Mouse (Mus musculus): ENCODE results near the gene Slc9a6. TPM values are rescaled to one million over a fixed set of nuclear protein-coding genes. Genes with fewer than 3 reads are reported as not detected.

The Slc9a6 gene
- polyA plus RNA-seq, 1 experiment, result 4.2 TPM

- H3K4me1 ChIP-seq (ENCODE audit: control insufficient read depth, insufficient read depth, low read length), result no peaks in the 10 kb centered on the region
- H3K27me3 ChIP-seq (ENCODE audit: control insufficient read depth, insufficient read depth, low read length), result no peaks in the 10 kb centered on the region
- no peak overlapping the region for H3K27ac ChIP-seq (ENCODE audit: control insufficient read depth, insufficient read depth, low read depth, low read length)
- TF ChIP-seq CTCF (IDR thresholded peaks at IDR 0.05; ENCODE audit: control insufficient read depth, insufficient read depth, insufficient replicate concordance, low read depth, low read length) (no peak), POLR2A (IDR thresholded peaks at IDR 0.05; ENCODE audit: control insufficient read depth, low read depth, low read length) (no peak)
- no peaks in the 10 kb centered on the region for H3K36me3 ChIP-seq (ENCODE audit: control insufficient read depth, insufficient read depth, low read length)
- no peak overlapping the region for H3K4me3 ChIP-seq (ENCODE audit: control insufficient read depth, low read depth, low read length)
Measured at GRCm38 (mm10) chrX:56607032-56607710, 2.4 kb upstream of the Slc9a6 start.

- Histone ChIP-seq H3K4me1 (ENCODE audit: control insufficient read depth, insufficient read depth, low read length) (no peaks in the 10 kb centered on the region), H3K27ac (ENCODE audit: control insufficient read depth, insufficient read depth, low read depth, low read length) (no peak overlapping the region), H3K36me3 (ENCODE audit: control insufficient read depth, insufficient read depth, low read length) (no peaks in the 10 kb centered on the region), H3K4me3 (ENCODE audit: control insufficient read depth, low read depth, low read length) (peak overlapping the region; percentile 59), H3K27me3 (ENCODE audit: control insufficient read depth, insufficient read depth, low read length) (no peaks in the 10 kb centered on the region)
- no peak for TF ChIP-seq CTCF (IDR thresholded peaks at IDR 0.05; ENCODE audit: control insufficient read depth, insufficient read depth, insufficient replicate concordance, low read depth, low read length)
- no peak for TF ChIP-seq POLR2A (IDR thresholded peaks at IDR 0.05; ENCODE audit: control insufficient read depth, low read depth, low read length)
Measured at GRCm38 (mm10) chrX:56609285-56609622, 303 bp upstream of the Slc9a6 start.

DNA sequence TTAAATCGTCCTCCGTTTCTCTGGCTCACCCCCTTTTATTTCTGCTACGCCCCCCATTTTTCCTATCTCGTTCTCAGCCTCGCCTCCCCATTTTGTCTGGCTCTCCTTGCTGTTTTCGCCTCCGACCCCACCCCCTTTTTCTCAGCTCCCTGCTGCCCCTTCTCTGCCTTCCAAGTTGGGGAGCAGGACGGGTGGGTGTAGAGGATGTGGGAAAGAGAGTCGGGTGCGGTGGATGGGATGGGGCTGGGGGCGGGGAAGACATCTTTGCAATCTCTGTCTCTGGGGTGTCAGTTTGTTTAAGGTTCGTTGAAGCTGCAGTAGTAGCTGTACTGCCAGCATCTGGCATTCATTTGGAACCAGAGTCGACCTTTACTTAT is 749 bp downstream of the Slc9a6 start:
- Histone ChIP-seq H3K27ac (ENCODE audit: control insufficient read depth, insufficient read depth, low read depth, low read length) (no peak overlapping the region), H3K27me3 (ENCODE audit: control insufficient read depth, insufficient read depth, low read length) (no peaks in the 10 kb centered on the region), H3K4me3 (ENCODE audit: control insufficient read depth, low read depth, low read length) (peak overlapping the region; percentile 89), H3K36me3 (ENCODE audit: control insufficient read depth, insufficient read depth, low read length) (no peaks in the 10 kb centered on the region), H3K4me1 (ENCODE audit: control insufficient read depth, insufficient read depth, low read length) (no peaks in the 10 kb centered on the region)
- no peak for TF ChIP-seq POLR2A (IDR thresholded peaks at IDR 0.05; ENCODE audit: control insufficient read depth, low read depth, low read length)
- no peak for TF ChIP-seq CTCF (IDR thresholded peaks at IDR 0.05; ENCODE audit: control insufficient read depth, insufficient read depth, insufficient replicate concordance, low read depth, low read length)

DNA sequence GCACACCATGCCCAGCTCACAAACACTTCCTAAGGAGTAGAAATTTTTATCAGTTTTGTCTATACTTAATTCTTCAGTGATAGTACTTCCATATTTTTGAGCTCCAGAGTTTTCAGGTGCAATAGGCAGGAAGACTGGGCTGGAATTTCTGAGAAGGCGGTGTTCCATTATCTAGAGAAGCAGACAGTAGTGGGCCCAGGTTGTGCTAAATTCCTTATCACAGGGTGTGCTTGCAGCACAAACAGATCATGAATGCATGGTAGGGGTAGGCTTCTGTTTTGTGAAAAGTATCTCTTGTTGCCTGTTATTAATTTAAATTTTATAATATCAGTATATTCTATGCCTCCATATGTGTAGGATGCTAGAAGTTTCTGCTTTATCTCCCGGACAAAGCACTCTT is 5.7 kb downstream of the Slc9a6 start:
- H3K36me3 ChIP-seq (ENCODE audit: control insufficient read depth, insufficient read depth, low read length), result no peaks in the 10 kb centered on the region
- TF ChIP-seq POLR2A (IDR thresholded peaks at IDR 0.05; ENCODE audit: control insufficient read depth, low read depth, low read length), result no peak
- TF ChIP-seq CTCF (IDR thresholded peaks at IDR 0.05; ENCODE audit: control insufficient read depth, insufficient read depth, insufficient replicate concordance, low read depth, low read length), result no peak
- H3K4me3 ChIP-seq (ENCODE audit: control insufficient read depth, low read depth, low read length), result no peak overlapping the region
- no peak overlapping the region for H3K27ac ChIP-seq (ENCODE audit: control insufficient read depth, insufficient read depth, low read depth, low read length)
- H3K4me1 ChIP-seq (ENCODE audit: control insufficient read depth, insufficient read depth, low read length), result no peaks in the 10 kb centered on the region
- no peaks in the 10 kb centered on the region for H3K27me3 ChIP-seq (ENCODE audit: control insufficient read depth, insufficient read depth, low read length)

DNA sequence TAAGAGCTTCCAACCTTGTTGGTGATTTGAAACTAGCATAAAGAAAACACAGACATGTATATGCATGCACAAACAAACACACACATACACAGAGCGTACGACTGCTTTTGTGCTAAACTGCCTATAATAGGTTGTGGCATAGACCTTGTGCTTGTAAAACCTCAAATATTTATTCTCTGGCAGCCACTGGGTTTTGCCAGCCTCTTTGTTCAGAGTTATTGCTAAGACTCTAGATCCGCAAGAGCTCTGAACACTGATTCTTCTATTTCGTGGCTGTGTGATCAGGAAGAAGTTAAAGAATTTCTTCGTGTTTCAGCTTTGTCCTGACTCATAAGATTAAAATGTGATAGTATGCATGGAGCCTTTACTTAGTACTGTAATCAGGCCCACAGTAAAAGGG is 26.6 kb downstream of the Slc9a6 start:
- no peaks in the 10 kb centered on the region for H3K36me3 ChIP-seq (ENCODE audit: control insufficient read depth, insufficient read depth, low read length)
- no peaks in the 10 kb centered on the region for H3K4me1 ChIP-seq (ENCODE audit: control insufficient read depth, insufficient read depth, low read length)
- H3K4me3 ChIP-seq (ENCODE audit: control insufficient read depth, low read depth, low read length), result no peak overlapping the region
- H3K27me3 ChIP-seq (ENCODE audit: control insufficient read depth, insufficient read depth, low read length), result no peaks in the 10 kb centered on the region
- no peak overlapping the region for H3K27ac ChIP-seq (ENCODE audit: control insufficient read depth, insufficient read depth, low read depth, low read length)
- TF ChIP-seq CTCF (IDR thresholded peaks at IDR 0.05; ENCODE audit: control insufficient read depth, insufficient read depth, insufficient replicate concordance, low read depth, low read length) (no peak), POLR2A (IDR thresholded peaks at IDR 0.05; ENCODE audit: control insufficient read depth, low read depth, low read length) (no peak)

DNA sequence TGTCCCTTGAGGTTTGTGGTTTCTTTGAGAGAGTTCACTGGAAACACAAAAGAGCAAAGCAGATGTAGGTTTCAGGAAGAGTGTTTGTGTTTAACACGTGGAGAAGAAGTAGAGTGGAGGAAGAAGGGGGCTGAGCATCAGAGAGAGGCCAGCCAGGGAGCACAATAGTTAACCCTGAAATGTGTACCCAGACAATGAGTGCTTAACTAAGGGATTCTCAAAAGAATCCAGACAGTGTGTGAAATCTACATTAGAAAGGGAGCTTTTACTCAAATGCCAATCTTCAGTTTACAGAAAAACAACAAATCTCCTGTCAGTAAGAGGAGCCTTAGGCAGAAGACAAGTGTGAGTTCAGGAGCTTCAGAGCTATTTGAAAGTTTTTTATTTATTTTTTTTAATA is 30.5 kb downstream of the Slc9a6 start:
- H3K27me3 ChIP-seq (ENCODE audit: control insufficient read depth, insufficient read depth, low read length), result no peaks in the 10 kb centered on the region
- no peaks in the 10 kb centered on the region for H3K4me1 ChIP-seq (ENCODE audit: control insufficient read depth, insufficient read depth, low read length)
- no peak overlapping the region for H3K27ac ChIP-seq (ENCODE audit: control insufficient read depth, insufficient read depth, low read depth, low read length)
- no peak for TF ChIP-seq POLR2A (IDR thresholded peaks at IDR 0.05; ENCODE audit: control insufficient read depth, low read depth, low read length)
- TF ChIP-seq CTCF (IDR thresholded peaks at IDR 0.05; ENCODE audit: control insufficient read depth, insufficient read depth, insufficient replicate concordance, low read depth, low read length), result no peak
- no peak overlapping the region for H3K4me3 ChIP-seq (ENCODE audit: control insufficient read depth, low read depth, low read length)
- no peaks in the 10 kb centered on the region for H3K36me3 ChIP-seq (ENCODE audit: control insufficient read depth, insufficient read depth, low read length)

GRCm38 (mm10) chrX:56649549-56650354 is 40.2 kb downstream of the Slc9a6 start:
- TF ChIP-seq CTCF (IDR thresholded peaks at IDR 0.05; ENCODE audit: control insufficient read depth, insufficient read depth, insufficient replicate concordance, low read depth, low read length), result no peak
- TF ChIP-seq POLR2A (IDR thresholded peaks at IDR 0.05; ENCODE audit: control insufficient read depth, low read depth, low read length), result no peak
- Histone ChIP-seq H3K27me3 (ENCODE audit: control insufficient read depth, insufficient read depth, low read length) (no peaks in the 10 kb centered on the region), H3K27ac (ENCODE audit: control insufficient read depth, insufficient read depth, low read depth, low read length) (no peak overlapping the region), H3K4me1 (ENCODE audit: control insufficient read depth, insufficient read depth, low read length) (no peaks in the 10 kb centered on the region), H3K36me3 (ENCODE audit: control insufficient read depth, insufficient read depth, low read length) (no peaks in the 10 kb centered on the region), H3K4me3 (ENCODE audit: control insufficient read depth, low read depth, low read length) (no peak overlapping the region)

All from testis, adult 2 months (tissue).